Mouse (Mus musculus) stomach, postnatal 0 days (tissue): ENCODE data around the gene Vmn1r210. TPM values are rescaled to one million over a fixed set of nuclear protein-coding genes. Genes with fewer than 3 reads are reported as not detected.
A peak's percentile ranks its signal among the peaks of the same experiment; 100 is the strongest.
"Not testable (repeated sequence)": the region's sequence is repeated elsewhere in the genome, so short reads cannot be mapped to it uniquely, and the experiment has no call there.

Experiments
- ATAC-seq: fragments of 200-750 bp; cut with Nextera tagmentation; 2 replicates; pipeline ENCODE4 v1.8.0; 2017; ENCODE audit not compliant: low FRiP score, low TSS enrichment
- DNase-seq: peaks from one replicate; pipeline ENCODE4 v3.0.0-alpha.2; 2016; ENCODE audit warnings: low spot score
- H3K27ac ChIP-seq: fragments of 300-500 bp; sonication (generic); replicated peaks from 2 replicates; pipeline ENCODE4 v1.5.1; 2014; ENCODE audit warnings: mild to moderate bottlenecking, control low read depth
- H3K27me3 ChIP-seq: fragments of 300-500 bp; sonication (generic); 2 replicates; pipeline ENCODE4 v1.6.1; 2014; ENCODE audit warnings: low read length; ENCODE audit not compliant: control insufficient read depth, insufficient read depth
- H3K36me3 ChIP-seq: fragments of 300-500 bp; sonication (generic); 2 replicates; pipeline ENCODE4 v1.6.1; 2014; ENCODE audit warnings: low read length, mixed read lengths; ENCODE audit not compliant: control insufficient read depth, insufficient read depth
- H3K4me1 ChIP-seq: fragments of 300-500 bp; sonication (generic); replicated peaks from 2 replicates; pipeline ENCODE4 v1.6.1; 2014; ENCODE audit warnings: antibody characterized with exemption; ENCODE audit not compliant: control insufficient read depth, insufficient read depth
- H3K4me2 ChIP-seq: fragments of 300-500 bp; sonication (generic); replicated peaks from 2 replicates; pipeline ENCODE4 v1.6.1; 2014; ENCODE audit warnings: low read depth, mild to moderate bottlenecking, control low read depth, moderate library complexity
- H3K4me3 ChIP-seq: fragments of 300-500 bp; sonication (generic); 2 replicates; pipeline ENCODE4 v1.5.1; 2014; ENCODE audit warnings: low read depth, low read length, control low read depth
- H3K9ac ChIP-seq: fragments of 300-500 bp; sonication (generic); 2 replicates; pipeline ENCODE4 v1.6.1; 2014; ENCODE audit warnings: mild to moderate bottlenecking, low read length, control low read depth, mixed read lengths
- H3K9me3 ChIP-seq: fragments of 300-500 bp; sonication (generic); 2 replicates; pipeline ENCODE4 v1.6.1; 2016; ENCODE audit warnings: low read length; ENCODE audit not compliant: control insufficient read depth
- CTCF ChIP-seq: IDR thresholded peaks from 2 replicates; pipeline ENCODE4 v1.5.1; 2016; ENCODE audit warnings: antibody characterized with exemption, low read depth, mild to moderate bottlenecking, moderate library complexity
- EP300 ChIP-seq: optimal IDR thresholded peaks from 2 replicates; pipeline ENCODE3; 2016; ENCODE audit warnings: antibody characterized with exemption
- WGBS: fragments of 180-500 bp; shearing (Covaris S2); extraction: QIAGEN DNeasy Blood & Tissue Kit; methylation state at CpG from one replicate; pipeline ENCODE4 v1.1.7; 2014; 5-methylcytosine and 5-hydroxymethylcytosine counted together
- polyA plus RNA-seq: library from polyadenylated mRNA; unstranded; fragments of >200 nt; fragmentation: Nextera tagmentation; extraction: Ambion mirVana; gene quantifications from 2 replicates; pipeline ENCODE4 v1.2.1, GENCODE M21; 2015

The Vmn1r210 gene
- not detected in 2 replicates for polyA plus RNA-seq

DNA sequence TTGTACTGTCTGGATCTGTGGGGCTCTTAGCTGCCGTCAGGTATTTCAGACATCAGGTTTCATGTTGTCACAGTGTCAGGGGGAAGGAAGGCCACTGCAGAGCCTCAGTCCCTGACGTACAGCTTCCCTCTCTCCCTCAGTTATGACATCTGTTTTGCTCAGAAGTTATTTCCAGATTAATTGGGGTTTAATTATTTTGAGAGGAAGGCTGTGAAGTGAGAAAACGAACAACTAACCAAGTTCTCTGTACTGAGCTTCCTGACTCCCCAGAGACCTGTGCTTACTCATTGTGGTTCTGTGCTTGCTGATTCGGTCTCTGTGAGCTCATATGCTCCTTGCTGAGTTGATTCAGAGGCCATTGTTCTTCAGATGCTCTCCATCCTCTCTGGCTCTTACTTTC is at the start of gene Vmn1r210:
TSS of gene Vmn1r210 (minus strand) at position 101 of the 400 bp plus-strand sequence.
- no peak within 1 kb of the TSS for H3K9ac ChIP-seq
- H3K36me3 ChIP-seq, result no peaks in the 10 kb centered on the region
- no peak within 1 kb of the TSS for H3K27ac ChIP-seq
- H3K4me2 ChIP-seq, result no peak within 1 kb of the TSS
- H3K27me3 ChIP-seq, result no peaks in the 10 kb centered on the region
- H3K4me1 ChIP-seq, result no peaks in the 10 kb centered on the region
- no peak for ATAC-seq
- WGBS, result 40% methylated on average over 4 of the region's 4 CpGs
- TF ChIP-seq CTCF, result no peak
- TF ChIP-seq EP300, result no peak
- H3K9me3 ChIP-seq, result no peaks in the 10 kb centered on the region
- no peak within 1 kb of the TSS for H3K4me3 ChIP-seq
- no peak for DNase-seq

DNA sequence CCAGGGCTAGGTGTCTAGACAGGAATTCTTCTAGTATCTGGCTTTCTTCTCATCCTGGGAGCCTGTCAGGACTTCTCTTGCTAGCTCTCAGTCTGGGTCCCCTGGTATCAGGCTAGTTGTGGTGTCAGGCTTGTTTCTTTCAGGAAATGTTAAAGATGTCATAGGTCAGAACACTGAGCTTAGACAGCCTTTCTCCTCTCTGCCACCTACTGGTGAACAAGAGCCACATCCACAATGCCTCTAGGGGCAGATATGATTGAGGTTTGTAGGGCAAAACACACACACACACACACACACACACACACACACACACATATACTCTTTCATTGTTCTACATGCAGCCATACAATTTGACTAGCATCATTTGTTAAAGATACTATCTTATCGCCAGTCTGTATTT is 48.1 kb upstream of the Vmn1r210 start:
- no peaks in the 10 kb centered on the region for H3K9me3 ChIP-seq
- H3K4me2 ChIP-seq, result no peak overlapping the region
- no peaks in the 10 kb centered on the region for H3K27me3 ChIP-seq
- no peak overlapping the region for H3K4me3 ChIP-seq
- H3K36me3 ChIP-seq, result no peaks in the 10 kb centered on the region
- no peak for DNase-seq
- 94% methylated on average over 1 of the region's 1 CpGs for WGBS
- no peak for ATAC-seq
- TF ChIP-seq CTCF (peak; percentile 44), EP300 (no peak)
- no peak overlapping the region for H3K9ac ChIP-seq
- H3K4me1 ChIP-seq, result no peaks in the 10 kb centered on the region
- no peak overlapping the region for H3K27ac ChIP-seq

DNA sequence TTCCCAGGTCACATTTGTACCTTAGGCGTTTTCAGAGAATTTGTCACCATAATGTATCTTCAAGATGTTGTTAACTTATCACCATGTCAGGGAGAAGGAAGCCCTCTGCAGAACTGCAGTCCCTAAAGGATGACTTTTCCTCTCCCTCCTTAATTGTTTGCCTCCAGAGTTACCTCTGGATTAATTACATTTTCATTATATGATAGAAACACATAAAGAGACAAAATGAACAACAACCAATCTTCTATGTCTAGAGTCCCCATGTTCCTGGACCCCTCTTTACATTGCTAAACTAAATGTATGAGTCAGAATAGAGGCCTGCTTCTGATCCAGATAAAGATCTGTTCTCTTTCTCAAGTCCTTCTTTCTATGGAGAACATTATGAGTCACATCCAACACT is 26.3 kb upstream of the Vmn1r210 start, which contains the start of gene Vmn1r211:
TSS of gene Vmn1r211 (minus strand) at position 101 of the 400 bp plus-strand sequence.
- Histone ChIP-seq H3K4me1 (no peaks in the 10 kb centered on the region), H3K4me3 (no peak within 1 kb of the TSS), H3K36me3 (no peaks in the 10 kb centered on the region), H3K27me3 (no peaks in the 10 kb centered on the region), H3K9ac (no peak within 1 kb of the TSS), H3K4me2 (no peak within 1 kb of the TSS), H3K9me3 (no peaks in the 10 kb centered on the region), H3K27ac (no peak within 1 kb of the TSS)
- DNase-seq (no peak), ATAC-seq (no peak)
- WGBS, result 61% methylated on average over 1 of the region's 1 CpGs
- TF ChIP-seq CTCF (no peak), EP300 (no peak)

DNA sequence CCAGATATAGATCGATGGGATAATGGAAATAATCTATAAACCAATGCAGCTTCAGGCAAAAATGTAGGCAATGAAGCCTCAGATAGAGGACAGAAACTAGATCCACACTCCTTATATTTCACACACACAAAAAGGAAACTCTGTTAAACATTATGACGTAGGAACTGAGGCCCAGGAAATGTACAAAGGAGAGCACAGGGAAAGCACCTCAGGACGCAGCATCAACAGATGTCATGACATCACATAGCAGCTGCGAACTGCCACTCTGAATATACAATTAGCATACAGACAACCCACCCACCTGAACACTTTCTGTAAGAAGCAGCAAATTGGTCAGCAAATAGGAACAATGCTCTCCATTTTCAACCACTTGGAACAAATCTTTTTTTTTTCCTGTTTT is 23.6 kb upstream of the Vmn1r210 start:
- DNase-seq (no peak), ATAC-seq (no peak)
- Histone ChIP-seq H3K36me3 (no peaks in the 10 kb centered on the region), H3K9me3 (no peaks in the 10 kb centered on the region), H3K4me1 (no peaks in the 10 kb centered on the region), H3K9ac (no peak overlapping the region), H3K4me2 (no peak overlapping the region), H3K27me3 (no peaks in the 10 kb centered on the region), H3K4me3 (no peak overlapping the region), H3K27ac (no peak overlapping the region)
- 69% methylated on average over 4 of the region's 4 CpGs for WGBS
- TF ChIP-seq EP300 (no peak), CTCF (no peak)

DNA sequence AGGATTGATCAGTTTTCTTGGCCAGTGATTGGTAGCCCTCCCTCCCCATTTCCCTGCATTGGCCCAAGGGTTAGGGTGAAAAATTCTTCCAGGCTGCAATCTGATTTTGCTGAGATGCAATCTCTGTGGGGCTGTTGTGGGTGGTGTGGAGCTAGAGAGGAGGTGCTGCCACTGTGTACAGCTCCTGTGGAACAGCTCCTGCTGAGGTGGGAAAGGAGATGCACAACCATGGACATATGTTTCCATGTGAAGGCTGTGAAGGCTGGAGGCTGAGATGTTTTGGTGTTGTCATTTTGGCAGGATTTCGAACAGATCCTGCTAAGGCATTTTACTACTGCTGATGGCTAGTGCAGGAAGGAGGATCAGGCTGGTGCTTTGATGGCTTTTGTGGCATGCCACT is 15.7 kb upstream of the Vmn1r210 start:
- Histone ChIP-seq H3K4me1 (no peaks in the 10 kb centered on the region), H3K9ac (no peak overlapping the region), H3K36me3 (no peaks in the 10 kb centered on the region), H3K27me3 (no peaks in the 10 kb centered on the region), H3K27ac (no peak overlapping the region), H3K4me3 (no peak overlapping the region), H3K9me3 (no peaks in the 10 kb centered on the region), H3K4me2 (no peak overlapping the region)
- TF ChIP-seq CTCF (no peak), EP300 (no peak)
- WGBS, result 59% methylated on average over 1 of the region's 1 CpGs
- DNase-seq (no peak), ATAC-seq (no peak)

DNA sequence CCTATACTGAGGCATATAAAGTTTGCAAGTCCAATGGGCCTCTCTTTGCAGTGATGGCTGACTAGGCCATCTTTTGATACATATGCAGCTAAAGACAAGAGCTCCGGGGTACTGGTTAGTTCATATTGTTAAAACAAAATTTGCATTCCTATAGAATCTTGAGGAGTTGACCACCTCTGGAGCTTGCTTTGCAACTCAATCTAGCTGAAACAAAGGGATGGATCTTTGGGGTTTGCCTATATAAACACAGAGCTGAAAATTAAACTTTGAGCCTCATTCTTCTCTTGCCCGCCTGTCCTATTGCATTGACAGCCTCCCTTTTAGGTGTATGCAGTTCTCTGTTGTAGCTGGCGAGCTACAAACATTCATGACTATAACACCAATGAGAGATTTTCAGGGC is 13.2 kb upstream of the Vmn1r210 start:
- DNase-seq, H3K4me3 ChIP-seq, ATAC-seq, H3K27me3 ChIP-seq, H3K4me1 ChIP-seq, H3K4me2 ChIP-seq, H3K36me3 ChIP-seq, H3K9me3 ChIP-seq, H3K27ac ChIP-seq, H3K9ac ChIP-seq: not testable (repeated sequence)
- 79% methylated on average over 3 of the region's 3 CpGs for WGBS

DNA sequence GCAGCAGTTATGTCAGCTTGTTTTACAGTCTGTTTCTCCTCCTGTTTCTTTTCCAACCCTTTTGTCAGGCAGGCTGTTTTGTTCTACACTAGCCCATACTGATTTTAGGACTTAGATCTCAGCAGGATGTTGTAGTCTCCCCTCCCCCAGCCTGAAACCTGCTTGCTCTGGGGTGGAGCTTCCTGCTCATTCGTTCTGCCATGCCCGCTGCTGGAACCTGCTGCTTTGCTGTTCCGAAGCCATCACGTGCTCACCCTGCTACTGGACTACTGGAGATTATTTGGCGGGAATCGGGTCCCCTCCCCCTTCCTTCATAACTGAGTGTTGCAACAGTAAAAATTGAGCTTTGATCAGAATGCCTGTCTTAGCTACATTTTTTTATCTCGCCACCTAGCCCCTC is 1.8 kb downstream of the Vmn1r210 start:
- DNase-seq, H3K27ac ChIP-seq, H3K4me3 ChIP-seq, H3K9me3 ChIP-seq, H3K9ac ChIP-seq, H3K27me3 ChIP-seq, H3K36me3 ChIP-seq, H3K4me2 ChIP-seq, H3K4me1 ChIP-seq, ATAC-seq: not testable (repeated sequence)
- 31% methylated on average over 7 of the region's 7 CpGs for WGBS

DNA sequence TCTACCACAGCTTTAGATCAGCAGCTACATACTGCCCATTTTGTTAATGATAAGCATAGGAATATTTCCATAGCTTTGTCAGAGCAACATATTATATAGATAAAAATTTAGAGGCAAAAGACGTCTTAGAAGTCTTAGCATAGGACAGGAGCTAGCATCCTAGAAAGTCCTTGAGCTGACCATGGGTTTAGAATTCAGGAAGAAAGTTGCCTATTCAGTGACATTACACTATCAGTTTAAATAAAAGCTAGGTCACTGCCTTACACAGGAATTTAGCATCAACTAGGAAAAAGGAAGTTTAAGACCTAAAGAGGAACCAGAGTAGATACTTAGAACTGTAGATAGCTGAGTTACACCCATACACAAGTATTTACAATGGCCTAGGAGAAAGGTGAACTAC is 9.5 kb downstream of the Vmn1r210 start:
- 94% methylated on average over 1 of the region's 1 CpGs for WGBS
- H3K4me1 ChIP-seq, H3K27ac ChIP-seq, H3K36me3 ChIP-seq, DNase-seq, ATAC-seq, H3K27me3 ChIP-seq, H3K9me3 ChIP-seq, H3K4me3 ChIP-seq, H3K4me2 ChIP-seq, H3K9ac ChIP-seq: not testable (repeated sequence)

DNA sequence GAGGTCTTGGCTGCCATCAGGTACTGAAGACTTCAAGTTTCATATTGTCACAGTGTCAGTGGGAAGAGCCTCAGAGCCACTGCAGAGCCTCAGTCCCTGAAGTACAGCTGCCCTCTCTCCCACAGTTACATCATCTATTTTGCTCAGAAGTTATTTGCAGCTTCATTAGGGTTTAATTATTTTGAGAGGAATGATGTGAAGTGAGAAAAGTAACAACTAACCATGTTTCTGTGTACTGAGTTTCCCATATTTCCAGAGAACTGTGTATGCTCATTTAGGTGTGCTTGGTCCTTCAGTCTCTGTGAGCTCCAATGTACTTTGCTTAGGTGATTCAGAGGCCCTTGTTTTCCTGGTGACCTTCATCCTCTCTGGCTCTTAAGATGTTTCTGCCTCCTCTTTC is 21.6 kb downstream of the Vmn1r210 start, which contains the start of gene Vmn1r209:
TSS of gene Vmn1r209 (minus strand) at position 101 of the 400 bp plus-strand sequence.
- not testable (repeated sequence) for H3K9ac ChIP-seq, ATAC-seq, H3K4me1 ChIP-seq, DNase-seq, H3K27me3 ChIP-seq, H3K4me3 ChIP-seq, H3K36me3 ChIP-seq, H3K4me2 ChIP-seq, H3K27ac ChIP-seq, H3K9me3 ChIP-seq
